Mouse (Mus musculus) NIH3T3 (cell line): ENCODE results near the gene Cbx2.

ENCODE experiments used
- DNase-seq: peaks from one replicate; pipeline ENCODE4 v3.0.0-alpha.2; 2012; ENCODE audit warnings: low read depth

The Cbx2 gene

GRCm38 (mm10) chr11:119042466-119043272 is 19.9 kb downstream of the Cbx2 start:
- DNase-seq = peak; percentile 66

- DNase-seq = no peak
Measured at GRCm38 (mm10) chr11:119043273-119043540, 20.4 kb downstream of the Cbx2 start.

- peak; percentile 61 for DNase-seq
Measured at GRCm38 (mm10) chr11:119043761-119044550, 21.2 kb downstream of the Cbx2 start.

- no peak for DNase-seq
Measured at GRCm38 (mm10) chr11:119044551-119045337, 22.0 kb downstream of the Cbx2 start.

DNA sequence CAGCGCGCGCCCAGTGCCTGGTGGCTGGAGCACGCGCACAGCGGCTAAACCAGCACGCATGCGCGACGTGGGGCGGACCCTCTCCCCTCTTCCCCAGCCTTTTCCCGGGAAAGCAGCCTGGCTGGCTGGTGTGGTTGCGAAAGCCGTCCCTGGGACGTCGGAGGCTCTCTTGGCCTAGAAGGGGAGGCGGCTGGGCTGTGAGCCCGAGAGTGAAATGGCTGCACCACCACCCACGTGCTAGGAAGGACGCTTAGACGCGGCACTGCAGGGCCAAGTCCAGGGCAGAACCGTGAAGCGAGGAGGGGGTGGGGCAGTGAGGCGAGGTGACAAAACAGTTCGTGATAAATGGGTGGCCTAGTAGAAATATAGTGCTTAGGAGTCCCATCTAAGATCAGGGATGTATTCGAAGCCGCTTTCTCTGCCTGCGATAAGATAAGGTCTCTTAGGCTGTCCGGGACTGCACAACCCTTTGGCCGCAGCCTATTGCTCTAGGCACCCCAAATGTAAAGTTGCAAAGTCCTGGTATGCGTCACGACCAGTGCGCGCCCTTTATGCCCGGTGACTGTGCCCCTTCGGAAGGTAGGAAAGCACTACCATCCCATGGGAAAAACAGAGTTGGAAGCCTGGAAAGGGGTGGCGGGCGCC is 24.0 kb downstream of the Cbx2 start:
- peak; percentile 50 for DNase-seq

DNA sequence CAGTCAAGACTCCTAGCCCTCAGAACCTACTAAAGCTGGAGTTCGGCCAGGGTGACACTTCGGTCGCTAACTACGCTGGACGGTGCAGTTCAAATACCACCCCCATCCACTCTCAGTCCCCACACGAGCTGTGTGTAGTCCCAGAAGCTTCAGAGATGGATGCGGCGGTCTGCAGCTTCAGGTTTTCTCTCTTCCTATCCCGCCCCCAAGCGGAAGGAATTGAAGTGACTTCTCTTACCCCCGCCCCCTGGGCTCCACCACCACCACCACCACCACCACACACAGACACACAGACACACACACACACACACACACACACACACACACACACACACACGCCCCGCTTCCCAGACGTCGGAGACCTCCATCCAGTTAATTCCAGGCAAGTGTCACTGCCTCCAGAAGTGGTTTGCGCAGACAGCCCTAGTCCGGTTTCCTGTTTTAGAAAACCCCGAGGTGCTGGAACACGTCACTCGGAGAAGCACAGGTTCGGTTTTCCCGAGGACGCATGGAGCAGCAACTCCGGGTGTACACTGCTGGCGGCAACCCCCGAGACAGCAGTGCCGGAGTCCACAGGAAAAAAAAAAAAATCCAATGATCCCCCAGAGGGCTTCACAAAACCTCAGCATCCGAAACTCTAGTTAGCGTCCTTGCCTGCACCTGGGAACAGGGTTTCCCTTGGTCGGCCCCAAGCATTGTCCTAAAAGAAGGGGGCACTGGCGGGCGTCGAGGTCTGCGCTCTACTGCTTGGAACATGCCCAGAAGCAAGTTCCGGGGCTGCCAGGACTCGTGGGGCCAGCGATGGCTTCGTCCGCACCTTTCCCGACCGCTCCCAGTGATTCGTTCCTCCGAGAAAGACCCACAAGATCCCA is 24.7 kb downstream of the Cbx2 start:
- peak; percentile 54 for DNase-seq

DNA sequence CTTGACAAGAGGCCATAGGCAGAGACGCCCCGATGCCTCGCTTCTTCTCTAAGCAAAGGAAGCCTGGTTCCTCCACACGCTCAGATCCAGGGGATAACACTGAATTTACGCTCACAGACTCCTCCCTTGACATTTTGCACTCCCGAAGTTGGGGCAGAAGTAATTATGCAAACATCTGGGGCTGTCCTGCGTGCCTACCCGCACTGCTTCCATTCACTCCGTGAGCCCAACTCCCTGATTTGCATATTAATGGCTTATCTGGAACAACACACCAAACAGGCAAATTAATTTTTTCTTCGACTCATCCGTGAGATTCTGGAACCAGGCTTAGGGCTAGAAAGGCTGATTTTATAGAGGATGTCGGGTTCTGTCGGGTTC is 25.4 kb downstream of the Cbx2 start:
- DNase-seq = no peak

DNA sequence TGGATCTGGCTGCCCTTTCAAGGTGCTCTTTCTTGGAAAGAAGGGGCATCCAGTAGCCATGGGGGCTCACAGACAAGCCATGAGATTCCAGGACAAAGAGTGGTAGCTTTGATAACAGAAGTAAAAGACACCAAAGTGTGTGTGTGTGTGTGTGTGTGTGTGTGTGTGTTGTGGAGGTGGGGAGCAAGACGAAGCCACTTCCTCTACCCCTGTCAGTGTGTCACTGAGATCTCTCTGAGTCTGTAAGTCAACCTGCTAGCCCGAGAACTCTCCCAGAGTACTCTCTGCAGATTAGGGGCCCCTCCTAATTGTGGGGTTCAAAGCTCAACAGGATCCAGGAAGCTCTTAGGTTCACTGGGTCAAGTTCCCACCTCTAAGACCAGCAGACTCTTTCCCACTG is 27.6 kb downstream of the Cbx2 start:
- DNase-seq = no peak

DNA sequence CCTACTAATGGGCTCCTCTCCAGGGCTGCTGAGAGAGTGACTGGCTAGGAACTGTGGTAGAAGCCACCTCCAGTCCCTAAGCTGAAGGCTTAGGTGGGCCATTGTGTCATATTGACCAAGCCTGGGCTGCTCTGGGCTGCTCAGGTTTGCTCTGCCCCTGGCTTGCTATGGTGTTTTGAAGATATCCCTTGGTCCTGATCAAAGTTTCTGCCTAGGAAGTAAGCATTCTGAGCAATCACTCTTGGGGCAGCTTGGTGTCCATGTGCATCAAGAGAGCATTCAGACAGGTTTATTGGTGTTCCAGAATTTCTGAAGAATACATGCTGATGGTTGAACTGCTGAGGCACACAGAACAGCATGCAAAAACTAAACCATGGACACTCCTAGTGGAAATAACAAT is 28.7 kb downstream of the Cbx2 start:
- DNase-seq = no peak

DNA sequence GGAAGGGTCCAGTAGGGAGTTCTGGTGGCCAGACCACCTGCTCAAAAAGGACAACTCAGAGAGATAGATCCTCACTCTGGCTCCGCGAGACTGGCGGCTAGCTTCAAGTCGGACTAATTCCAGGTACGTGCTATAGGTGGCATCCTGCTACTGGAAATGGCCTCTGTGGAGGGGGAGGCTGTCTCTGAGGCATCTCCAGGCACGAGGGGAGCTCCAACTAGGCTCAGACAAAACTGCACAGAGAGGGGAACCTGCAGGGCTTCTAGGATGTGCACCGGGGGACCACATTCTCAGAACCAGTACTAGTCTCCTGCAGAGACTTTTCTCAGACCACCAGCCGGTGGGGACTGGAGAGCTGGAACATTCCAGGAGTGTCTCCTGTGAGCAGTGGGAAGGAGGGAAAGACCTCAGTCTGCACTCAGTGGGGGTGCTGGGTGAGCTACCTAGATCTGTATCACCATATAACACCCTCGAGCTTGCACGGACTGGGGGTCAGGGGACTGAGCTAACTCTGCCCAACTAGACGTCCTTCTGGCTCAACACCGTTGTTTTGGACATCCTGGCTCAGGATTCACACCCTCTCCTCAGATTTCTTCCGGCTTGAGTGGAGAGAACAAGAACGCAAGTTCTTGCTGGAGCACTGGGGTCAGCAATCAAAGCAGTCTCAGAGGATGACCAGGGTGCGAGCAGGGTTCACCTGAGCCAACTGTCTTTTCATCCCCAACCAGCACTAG is 29.3 kb downstream of the Cbx2 start:
- DNase-seq = peak; percentile 67

- peak; percentile 92 for DNase-seq
Measured at GRCm38 (mm10) chr11:119052661-119053256, 30.0 kb downstream of the Cbx2 start.

DNA sequence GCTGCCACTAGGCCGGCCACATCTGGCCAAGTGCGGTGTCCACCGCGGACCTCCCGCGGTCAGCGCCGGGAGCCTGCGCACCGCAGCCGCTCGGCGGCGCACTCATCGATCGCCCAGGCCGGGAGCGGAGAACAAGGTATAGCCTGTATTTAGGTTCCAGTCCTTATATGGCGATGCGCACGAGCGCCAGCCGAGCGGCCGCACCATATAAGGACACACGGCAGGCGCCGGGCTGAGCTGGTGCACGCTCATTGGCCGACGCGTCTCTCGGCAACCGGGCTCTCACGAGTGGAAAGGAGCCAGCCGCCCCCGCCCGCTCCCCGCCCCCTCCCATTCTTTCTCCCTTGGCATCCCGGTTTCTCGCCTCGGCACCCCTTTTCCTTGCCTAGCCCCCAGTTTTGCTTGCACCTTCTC is 30.5 kb downstream of the Cbx2 start:
- DNase-seq = peak; percentile 98

DNA sequence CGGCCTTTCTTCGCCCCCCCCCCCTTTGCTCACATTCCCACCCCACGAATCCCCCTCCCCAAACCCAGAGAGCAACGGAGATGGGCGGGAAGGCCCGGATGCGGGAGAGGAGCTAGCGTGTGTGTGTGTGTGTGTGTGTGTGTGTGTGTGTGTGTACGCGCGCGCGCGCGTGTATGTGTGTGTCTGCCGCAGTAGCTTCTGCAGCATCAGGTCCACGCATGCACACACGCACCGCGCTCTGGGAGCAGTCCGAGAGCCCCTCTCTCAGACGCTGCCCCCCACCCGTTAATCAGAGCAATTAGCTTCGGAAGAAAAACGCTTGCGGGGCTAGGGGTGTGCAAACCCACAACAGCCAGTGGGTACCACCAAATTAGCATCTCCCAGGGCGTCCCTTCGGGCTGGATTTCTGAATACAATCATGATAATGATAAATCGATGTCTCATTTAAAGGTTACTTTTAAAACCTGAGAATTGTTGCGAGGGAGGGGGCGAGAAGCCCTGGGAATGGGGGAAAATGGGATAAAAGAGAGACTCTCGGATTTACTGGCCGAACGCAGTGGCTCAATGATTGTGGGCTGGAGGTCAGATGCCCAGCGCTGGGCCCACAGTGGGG is 31.1 kb downstream of the Cbx2 start:
- peak; percentile 62 for DNase-seq

GRCm38 (mm10) chr11:119054351-119055345 is 31.9 kb downstream of the Cbx2 start:
- peak; percentile 48 for DNase-seq

DNA sequence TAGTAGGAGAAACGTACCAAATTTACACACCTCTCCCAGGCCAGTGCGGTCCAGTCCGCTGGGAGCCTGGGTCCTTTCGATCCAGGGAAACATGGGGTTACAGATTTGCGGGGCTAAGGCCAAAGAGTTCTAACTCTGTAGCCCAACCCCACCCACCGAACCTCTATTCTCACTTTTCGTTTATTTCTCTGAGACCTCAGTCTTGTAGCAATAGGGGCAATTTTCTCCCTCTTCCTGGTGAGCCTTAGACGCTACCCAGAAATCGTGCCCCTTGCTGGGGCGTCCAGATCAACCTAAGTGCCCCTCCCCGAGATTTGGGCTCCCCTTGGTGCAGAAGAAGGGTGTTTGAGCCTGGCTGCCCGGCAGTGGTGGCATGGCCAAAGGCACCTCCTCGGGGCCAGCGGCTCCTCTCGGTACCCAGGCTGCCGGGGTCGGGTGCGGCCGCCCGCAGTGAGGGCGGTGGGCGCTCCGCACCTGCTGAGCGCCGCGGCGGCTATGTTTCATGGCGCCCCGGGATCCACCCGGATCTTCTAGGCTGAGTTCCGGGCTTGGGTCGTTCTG is 32.9 kb downstream of the Cbx2 start:
- no peak for DNase-seq

DNA sequence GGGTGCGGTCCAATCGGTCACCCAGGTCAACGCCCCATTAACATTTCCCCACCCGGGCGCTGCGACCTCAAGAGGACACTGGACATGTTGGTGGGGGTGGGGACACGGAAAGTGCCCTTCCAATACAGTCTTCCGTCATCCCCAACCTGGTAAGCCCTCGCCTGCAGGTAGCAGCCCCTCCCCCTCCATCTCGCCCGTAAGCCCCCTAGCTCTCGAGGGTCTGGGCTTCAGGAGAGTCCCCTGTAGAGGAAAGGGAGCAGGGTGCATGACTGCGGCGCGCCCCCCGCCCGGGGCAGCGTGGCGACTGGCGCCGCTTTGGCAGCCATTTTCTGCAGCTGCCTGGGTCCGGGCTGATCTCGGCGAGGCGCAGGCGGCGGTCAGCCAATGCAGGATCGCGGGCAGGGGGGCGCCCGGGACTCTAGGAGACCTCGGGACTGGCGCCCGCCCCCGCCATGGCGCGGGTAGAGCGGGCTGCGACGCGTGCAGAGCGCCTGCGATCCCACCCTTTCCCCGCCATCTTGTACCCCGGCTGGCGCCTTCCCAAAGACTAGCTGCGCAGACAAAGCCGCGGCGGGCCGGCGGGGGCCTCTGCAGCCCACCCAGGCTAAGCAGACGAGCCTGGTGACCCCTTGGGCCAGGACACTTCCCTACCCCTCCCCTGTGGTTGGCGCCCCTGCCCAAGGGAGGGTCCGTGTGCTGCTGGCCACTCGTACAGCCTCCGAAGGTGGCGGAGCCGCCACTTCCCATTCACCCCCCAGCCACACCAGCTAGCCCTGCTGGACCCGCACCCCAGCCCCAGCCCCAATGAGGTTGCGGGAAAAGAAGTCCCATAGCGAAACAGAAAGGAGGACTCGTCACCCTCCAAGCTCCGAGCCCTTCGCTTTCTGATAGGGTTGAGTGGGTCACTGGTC is 33.8 kb downstream of the Cbx2 start:
- DNase-seq = peak; percentile 69

DNA sequence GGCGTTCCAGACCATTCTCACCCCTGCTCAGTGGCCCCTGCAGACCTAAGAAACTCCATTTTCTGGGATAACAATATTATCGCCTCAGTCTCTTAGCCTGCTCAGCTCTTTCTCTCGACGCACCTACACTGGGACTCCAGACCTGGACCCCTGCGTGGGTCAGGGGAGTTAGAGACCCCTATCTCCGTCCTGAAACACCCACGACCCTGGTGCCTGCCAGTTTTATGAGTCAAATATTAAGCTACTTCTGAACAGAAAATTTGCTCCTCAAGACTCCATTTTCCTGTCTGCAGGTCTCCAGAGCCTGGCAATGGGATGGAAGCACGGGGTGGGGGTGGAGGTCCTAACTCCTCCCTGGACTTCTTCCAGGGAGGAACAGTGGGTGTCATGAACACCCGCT is 34.5 kb downstream of the Cbx2 start:
- DNase-seq = no peak
